Mouse (Mus musculus): ENCODE data around the gene Auts2. TPM values are rescaled to one million over a fixed set of nuclear protein-coding genes. Genes with fewer than 3 reads are reported as not detected.

Auts2 gene
- polyA plus RNA-seq, 1 experiment from 2014 or later, result 70.3 TPM

GRCm38 (mm10) chr5:131714979-131715378, 828.2 kb downstream of the Auts2 start:
- no peak overlapping the region for H3K9ac ChIP-seq (ENCODE audit: low read depth, low read length)
- H3K4me3 ChIP-seq (ENCODE audit: low read depth, low read length), result no peak overlapping the region
- 90% methylated on average over 5 of the region's 5 CpGs for WGBS
- no peaks in the 10 kb centered on the region for H3K36me3 ChIP-seq (ENCODE audit: control insufficient read depth, insufficient read depth, low read length)
- no peaks in the 10 kb centered on the region for H3K9me3 ChIP-seq (ENCODE audit: control insufficient read depth, low read length)
- H3K27ac ChIP-seq (ENCODE audit: low read depth, low read length), result no peak overlapping the region
- H3K4me1 ChIP-seq (replicated peaks; ENCODE audit: control insufficient read depth, insufficient read depth, low read length), result no peaks in the 10 kb centered on the region; the same call in none of the 2 replicates
- no peak for ATAC-seq (ENCODE audit: low FRiP score)
- no peak overlapping the region for H3K4me2 ChIP-seq (replicated peaks; ENCODE audit: low read depth, low read length)
- no peak for DNase-seq (ENCODE audit: low spot score)
- H3K27me3 ChIP-seq (ENCODE audit: control insufficient read depth, insufficient read depth, low read length), result no peaks in the 10 kb centered on the region

- Histone ChIP-seq H3K27ac (ENCODE audit: low read depth, low read length) (no peak overlapping the region), H3K4me3 (ENCODE audit: low read depth, low read length) (no peak overlapping the region), H3K4me2 (replicated peaks; ENCODE audit: low read depth, low read length) (no peak overlapping the region), H3K4me1 (replicated peaks; ENCODE audit: control insufficient read depth, insufficient read depth, low read length) (no peaks in the 10 kb centered on the region), H3K9me3 (ENCODE audit: control insufficient read depth, low read length) (no peaks in the 10 kb centered on the region), H3K27me3 (ENCODE audit: control insufficient read depth, insufficient read depth, low read length) (no peaks in the 10 kb centered on the region), H3K9ac (ENCODE audit: low read depth, low read length) (no peak overlapping the region), H3K36me3 (ENCODE audit: control insufficient read depth, insufficient read depth, low read length) (no peaks in the 10 kb centered on the region)
- ATAC-seq (ENCODE audit: low FRiP score) (no peak), DNase-seq (ENCODE audit: low spot score) (no peak)
- WGBS, result 91% methylated on average over 2 of the region's 2 CpGs
Measured at GRCm38 (mm10) chr5:131712441-131712840, 830.7 kb downstream of the Auts2 start.

- ATAC-seq (ENCODE audit: low FRiP score), result no peak
- Histone ChIP-seq H3K36me3 (ENCODE audit: control insufficient read depth, insufficient read depth, low read length) (no peaks in the 10 kb centered on the region), H3K4me1 (replicated peaks; ENCODE audit: control insufficient read depth, insufficient read depth, low read length) (no peaks in the 10 kb centered on the region), H3K27me3 (ENCODE audit: control insufficient read depth, insufficient read depth, low read length) (no peaks in the 10 kb centered on the region), H3K9me3 (ENCODE audit: control insufficient read depth, low read length) (no peaks in the 10 kb centered on the region), H3K27ac (ENCODE audit: low read depth, low read length) (no peak overlapping the region), H3K9ac (ENCODE audit: low read depth, low read length) (no peak overlapping the region), H3K4me2 (replicated peaks; ENCODE audit: low read depth, low read length) (no peak overlapping the region), H3K4me3 (ENCODE audit: low read depth, low read length) (no peak overlapping the region)
- DNase-seq (ENCODE audit: low spot score), result no peak
- WGBS, result 64% methylated on average over 5 of the region's 5 CpGs
Measured at GRCm38 (mm10) chr5:131711474-131712129, 831.5 kb downstream of the Auts2 start.

- no peak overlapping the region for H3K27ac ChIP-seq (ENCODE audit: low read depth, low read length)
- DNase-seq (ENCODE audit: low spot score) (no peak), ATAC-seq (ENCODE audit: low FRiP score) (no peak)
- no peaks in the 10 kb centered on the region for H3K9me3 ChIP-seq (ENCODE audit: control insufficient read depth, low read length)
- no peaks in the 10 kb centered on the region for H3K4me1 ChIP-seq (replicated peaks; ENCODE audit: control insufficient read depth, insufficient read depth, low read length)
- H3K36me3 ChIP-seq (ENCODE audit: control insufficient read depth, insufficient read depth, low read length), result no peaks in the 10 kb centered on the region
- 58% methylated on average over 8 of the region's 8 CpGs for WGBS
- H3K4me2 ChIP-seq (replicated peaks; ENCODE audit: low read depth, low read length), result no peak overlapping the region
- no peaks in the 10 kb centered on the region for H3K27me3 ChIP-seq (ENCODE audit: control insufficient read depth, insufficient read depth, low read length)
- no peak overlapping the region for H3K4me3 ChIP-seq (ENCODE audit: low read depth, low read length)
- no peak overlapping the region for H3K9ac ChIP-seq (ENCODE audit: low read depth, low read length)
Measured at GRCm38 (mm10) chr5:131710735-131711473, 832.2 kb downstream of the Auts2 start.

- no peak for ATAC-seq (ENCODE audit: low FRiP score)
- no peak for DNase-seq (ENCODE audit: low spot score)
- 85% methylated on average over 7 of the region's 7 CpGs for WGBS
Measured at GRCm38 (mm10) chr5:131707471-131707870, 835.7 kb downstream of the Auts2 start.

GRCm38 (mm10) chr5:131703729-131704128, 839.4 kb downstream of the Auts2 start:
- Histone ChIP-seq H3K4me1 (replicated peaks; ENCODE audit: control insufficient read depth, insufficient read depth, low read length) (no peaks in the 10 kb centered on the region), H3K9me3 (ENCODE audit: control insufficient read depth, low read length) (no peaks in the 10 kb centered on the region), H3K9ac (ENCODE audit: low read depth, low read length) (no peak overlapping the region), H3K27ac (ENCODE audit: low read depth, low read length) (no peak overlapping the region), H3K36me3 (ENCODE audit: control insufficient read depth, insufficient read depth, low read length) (no peaks in the 10 kb centered on the region), H3K27me3 (ENCODE audit: control insufficient read depth, insufficient read depth, low read length) (no peaks in the 10 kb centered on the region), H3K4me2 (replicated peaks; ENCODE audit: low read depth, low read length) (no peak overlapping the region), H3K4me3 (ENCODE audit: low read depth, low read length) (no peak overlapping the region)
- ATAC-seq (ENCODE audit: low FRiP score), result no peak
- 40% methylated on average over 6 of the region's 6 CpGs for WGBS
- no peak for DNase-seq (ENCODE audit: low spot score)

More at GRCm38 (mm10) chr5:131707471-131707870, 835.7 kb downstream of the Auts2 start:
- Histone ChIP-seq H3K27ac (ENCODE audit: low read depth, low read length) (no peak overlapping the region), H3K36me3 (ENCODE audit: control insufficient read depth, insufficient read depth, low read length) (no peaks in the 10 kb centered on the region), H3K4me2 (replicated peaks; ENCODE audit: low read depth, low read length) (no peak overlapping the region), H3K27me3 (ENCODE audit: control insufficient read depth, insufficient read depth, low read length) (no peaks in the 10 kb centered on the region), H3K4me3 (ENCODE audit: low read depth, low read length) (no peak overlapping the region), H3K4me1 (replicated peaks; ENCODE audit: control insufficient read depth, insufficient read depth, low read length) (no peaks in the 10 kb centered on the region), H3K9ac (ENCODE audit: low read depth, low read length) (no peak overlapping the region), H3K9me3 (ENCODE audit: control insufficient read depth, low read length) (no peaks in the 10 kb centered on the region)

- DNase-seq (ENCODE audit: low spot score) (no peak), ATAC-seq (ENCODE audit: low FRiP score) (no peak)
- Histone ChIP-seq H3K27me3 (ENCODE audit: control insufficient read depth, insufficient read depth, low read length) (no peaks in the 10 kb centered on the region), H3K36me3 (ENCODE audit: control insufficient read depth, insufficient read depth, low read length) (no peaks in the 10 kb centered on the region), H3K9me3 (ENCODE audit: control insufficient read depth, low read length) (no peaks in the 10 kb centered on the region), H3K4me1 (replicated peaks; ENCODE audit: control insufficient read depth, insufficient read depth, low read length) (no peaks in the 10 kb centered on the region), H3K9ac (ENCODE audit: low read depth, low read length) (no peak overlapping the region), H3K4me2 (replicated peaks; ENCODE audit: low read depth, low read length) (no peak overlapping the region), H3K4me3 (ENCODE audit: low read depth, low read length) (no peak overlapping the region), H3K27ac (ENCODE audit: low read depth, low read length) (no peak overlapping the region)
- WGBS, result 96% methylated on average over 6 of the region's 6 CpGs
Measured at GRCm38 (mm10) chr5:131702840-131703392, 840.2 kb downstream of the Auts2 start.

GRCm38 (mm10) chr5:131698900-131699299, 844.2 kb downstream of the Auts2 start:
- H3K27ac ChIP-seq (ENCODE audit: low read depth, low read length), result no peak overlapping the region
- no peaks in the 10 kb centered on the region for H3K36me3 ChIP-seq (ENCODE audit: control insufficient read depth, insufficient read depth, low read length)
- no peaks in the 10 kb centered on the region for H3K27me3 ChIP-seq (ENCODE audit: control insufficient read depth, insufficient read depth, low read length)
- ATAC-seq (ENCODE audit: low FRiP score) (no peak), DNase-seq (ENCODE audit: low spot score) (no peak)
- 97% methylated on average over 7 of the region's 7 CpGs for WGBS
- H3K4me2 ChIP-seq (replicated peaks; ENCODE audit: low read depth, low read length), result no peak overlapping the region
- H3K4me3 ChIP-seq (ENCODE audit: low read depth, low read length), result no peak overlapping the region
- no peak overlapping the region for H3K9ac ChIP-seq (ENCODE audit: low read depth, low read length)
- H3K4me1 ChIP-seq (replicated peaks; ENCODE audit: control insufficient read depth, insufficient read depth, low read length), result no peaks in the 10 kb centered on the region
- H3K9me3 ChIP-seq (ENCODE audit: control insufficient read depth, low read length), result no peaks in the 10 kb centered on the region

GRCm38 (mm10) chr5:131690781-131691180, 852.4 kb downstream of the Auts2 start:
- H3K36me3 ChIP-seq (ENCODE audit: control insufficient read depth, insufficient read depth, low read length), result no peaks in the 10 kb centered on the region
- H3K27me3 ChIP-seq (ENCODE audit: control insufficient read depth, insufficient read depth, low read length), result no peaks in the 10 kb centered on the region
- H3K4me3 ChIP-seq (ENCODE audit: low read depth, low read length), result no peak overlapping the region
- no peak overlapping the region for H3K27ac ChIP-seq (ENCODE audit: low read depth, low read length)
- no peak overlapping the region for H3K4me2 ChIP-seq (replicated peaks; ENCODE audit: low read depth, low read length)
- no peaks in the 10 kb centered on the region for H3K9me3 ChIP-seq (ENCODE audit: control insufficient read depth, low read length)
- 92% methylated on average over 1 of the region's 1 CpGs for WGBS
- H3K4me1 ChIP-seq (replicated peaks; ENCODE audit: control insufficient read depth, insufficient read depth, low read length), result no peaks in the 10 kb centered on the region
- ATAC-seq (ENCODE audit: low FRiP score) (no peak), DNase-seq (ENCODE audit: low spot score) (no peak)
- no peak overlapping the region for H3K9ac ChIP-seq (ENCODE audit: low read depth, low read length)

All from hindbrain, embryonic 11.5 days (tissue).